Comparison of ENCODE assay signal across 28 mouse cellular contexts in genomic region chr6:85364439-85364838, GRCm38 (mm10). TPM values are rescaled to one million over a fixed set of nuclear protein-coding genes. Genes with fewer than 3 reads are reported as not detected.
DNase-seq lines count a peak whose midpoint lies in the region; ATAC-seq and TF ChIP-seq lines count a peak whose summit lies in the region.
"Had no signal": no experiment of that assay in that cellular context is flagged by ENCODE, and none has a peak within 500 bp of the region (broad histone marks: within the 10 kb centered on the region; RNA-seq: fewer than 3 reads in every experiment).

No protein-coding gene starts in this region.

- H3K9me3 ChIP-seq in heart, embryonic 14.5 days (ENCODE audit: control insufficient read depth, low read length), result no peaks in the 10 kb centered on the region
- H3K9me3 ChIP-seq in intestine, postnatal 0 days (ENCODE audit: control insufficient read depth), result no peaks in the 10 kb centered on the region
- no peaks in the 10 kb centered on the region for H3K9me3 ChIP-seq in intestine, embryonic 15.5 days
- H3K9me3 ChIP-seq: embryonic facial prominence, embryonic 15.5 days; forebrain, embryonic 10.5 days; hindbrain, embryonic 12.5 days had no signal

- H3K27ac ChIP-seq in heart, adult 2 months, result peak overlapping the region; percentile 34
- peak overlapping the region; percentile 96 to 97 for H3K27ac ChIP-seq in heart, embryonic 14.5 days (replicated peaks in 1 of 2; ENCODE audit: control insufficient read depth in 1 of 2, insufficient read depth in 1 of 2, low read depth in 2 of 2, low read length in 2 of 2)
- 0 out of 2 replicates have a peak overlapping the region, but pooled peaks have one; percentile 28 for H3K27ac ChIP-seq in intestine, postnatal 0 days (ENCODE audit: low read depth, low read length)
- no peak overlapping the region for H3K27ac ChIP-seq in intestine, embryonic 15.5 days
- H3K27ac ChIP-seq: embryonic facial prominence, embryonic 15.5 days; forebrain, embryonic 10.5 days; hindbrain, embryonic 12.5 days had no signal

- ATAC-seq in heart, embryonic 14.5 days (ENCODE audit: insufficient number of reproducible peaks, insufficient read depth, low FRiP score, low read depth), result no peak
- no peak for ATAC-seq in intestine, postnatal 0 days
- no peak for ATAC-seq in intestine, embryonic 15.5 days
- ATAC-seq: forebrain, embryonic 14.5 days; hindbrain, embryonic 16.5 days; inflammation-experienced regulatory T-cells, adult 6 months had no signal

- intact Hi-C loops in heart, adult 2 months (cut with DNase I), result no loop called here
- intact Hi-C loops in heart, postnatal 36 days (cut with DNase I), result no loop called here

- peaks cover 50% of the 10 kb centered on the region for H3K4me1 ChIP-seq in heart, adult 2 months (ENCODE audit: control insufficient read depth, insufficient read depth, low read length)
- H3K4me1 ChIP-seq in heart, embryonic 14.5 days (ENCODE audit: control insufficient read depth in 2 of 2, insufficient read depth in 2 of 2, low read length in 2 of 2), result peaks cover 61 to 85% of the 10 kb centered on the region in 2 experiments
- H3K4me1 ChIP-seq in intestine, postnatal 0 days (replicated peaks; ENCODE audit: control insufficient read depth, insufficient read depth, low read length), result peaks cover 18% of the 10 kb centered on the region
- H3K4me1 ChIP-seq in intestine, embryonic 15.5 days (replicated peaks), result peaks cover 26% of the 10 kb centered on the region

- peaks cover 29% of the 10 kb centered on the region for H3K36me3 ChIP-seq in heart, adult 2 months (ENCODE audit: control insufficient read depth, insufficient read depth, low read length)
- peaks cover 21% of the 10 kb centered on the region; the same call in 1 of the 2 replicates for H3K36me3 ChIP-seq in heart, embryonic 14.5 days (ENCODE audit: control insufficient read depth, insufficient read depth, low read length)
- no peaks in the 10 kb centered on the region; the same call in 1 of the 2 replicates for H3K36me3 ChIP-seq in intestine, postnatal 0 days (ENCODE audit: control insufficient read depth, insufficient read depth)
- no peaks in the 10 kb centered on the region for H3K36me3 ChIP-seq in intestine, embryonic 15.5 days
- H3K36me3 ChIP-seq: embryonic facial prominence, embryonic 15.5 days; forebrain, embryonic 10.5 days; hindbrain, embryonic 12.5 days had no signal

- WGBS in heart, adult 2 months, result 58% methylated on average over 5 of the region's 5 CpGs
- 65% methylated on average over 5 of the region's 5 CpGs for WGBS in heart, embryonic 14.5 days
- 39% methylated on average over 5 of the region's 5 CpGs for WGBS in intestine, postnatal 0 days
- 58% methylated on average over 5 of the region's 5 CpGs for WGBS in intestine, embryonic 15.5 days

- DNase-seq in heart, adult 2 months, result no peak
- no peak for DNase-seq in heart, postnatal 4 days
- no peak for DNase-seq in heart, postnatal 36 days
- no peak for DNase-seq in urinary bladder, adult 18-20 months (ENCODE audit: low spot score in 2 of 2)
- DNase-seq: cerebellum, adult 11 months; cerebellum, adult 8-10 months; cerebellum, postnatal 14 days; embryo, embryonic 11 days; gastrocnemius, postnatal 36 days; heart, postnatal 14 days had no signal

- peaks cover 2% of the 10 kb centered on the region for H3K79me2 ChIP-seq in heart, adult 2 months (replicated peaks; ENCODE audit: control insufficient read depth, insufficient read depth, low read length)

- no peak for TF ChIP-seq POLR2A in heart, adult 2 months (IDR thresholded peaks at IDR 0.05; ENCODE audit: insufficient read depth, low read depth, low read length)

- 0 out of 2 replicates have a peak overlapping the region, but pooled peaks have one; percentile 3 for H3K4me2 ChIP-seq in heart, embryonic 14.5 days (ENCODE audit: low read length)
- H3K4me2 ChIP-seq in intestine, postnatal 0 days (replicated peaks; ENCODE audit: low read depth), result no peak overlapping the region
- no peak overlapping the region for H3K4me2 ChIP-seq in intestine, embryonic 15.5 days (replicated peaks)
- H3K4me2 ChIP-seq: embryonic facial prominence, embryonic 15.5 days; hindbrain, embryonic 12.5 days had no signal

- no peak for TF ChIP-seq EP300 in heart, adult 2 months (IDR thresholded peaks at IDR 0.05; ENCODE audit: insufficient read depth, low read depth, low read length)

- H3K9ac ChIP-seq in heart, adult 2 months (ENCODE audit: low read depth, low read length), result no peak overlapping the region
- H3K9ac ChIP-seq in heart, embryonic 14.5 days (ENCODE audit: low read length), result 0 out of 2 replicates have a peak overlapping the region, but pooled peaks have one; percentile 1
- no peak overlapping the region for H3K9ac ChIP-seq in intestine, postnatal 0 days (ENCODE audit: low read depth, low read length)
- no peak overlapping the region for H3K9ac ChIP-seq in intestine, embryonic 15.5 days
- H3K9ac ChIP-seq: embryonic facial prominence, embryonic 15.5 days; hindbrain, embryonic 12.5 days had no signal

- TF ChIP-seq CTCF in heart, adult 2 months (IDR thresholded peaks at IDR 0.05), result no peak
- no peak for TF ChIP-seq CTCF in intestine, postnatal 0 days (IDR thresholded peaks at IDR 0.05; ENCODE audit: low read depth)

- H3K27me3 ChIP-seq in heart, adult 2 months (ENCODE audit: control insufficient read depth, insufficient read depth, low read length), result no peaks in the 10 kb centered on the region
- no peaks in the 10 kb centered on the region for H3K27me3 ChIP-seq in heart, embryonic 14.5 days (ENCODE audit: control insufficient read depth, insufficient read depth, low read length)
- H3K27me3 ChIP-seq in intestine, postnatal 0 days (replicated peaks; ENCODE audit: control insufficient read depth, insufficient read depth, low read length), result no peaks in the 10 kb centered on the region
- no peaks in the 10 kb centered on the region for H3K27me3 ChIP-seq in intestine, embryonic 15.5 days (replicated peaks)
- H3K27me3 ChIP-seq: embryonic facial prominence, embryonic 15.5 days; hindbrain, embryonic 12.5 days had no signal

- H3K4me3 ChIP-seq in heart, adult 2 months, result no peak overlapping the region
- H3K4me3 ChIP-seq in heart, embryonic 14.5 days (ENCODE audit: control insufficient read depth in 1 of 2, insufficient read depth in 1 of 2, low read depth in 1 of 2, low read length in 2 of 2), result no peak overlapping the region
- no peak overlapping the region for H3K4me3 ChIP-seq in intestine, postnatal 0 days (ENCODE audit: low read depth, low read length)
- no peak overlapping the region for H3K4me3 ChIP-seq in intestine, embryonic 15.5 days (replicated peaks)
- H3K4me3 ChIP-seq: embryonic facial prominence, embryonic 15.5 days; erythroblast, embryonic 14.5 days; forebrain, embryonic 10.5 days; hindbrain, embryonic 12.5 days had no signal

RNA-seq across cellular contexts. Expression of gene Rab11fip5, which starts 10.0 kb away (rescaled TPM):
- total RNA-seq in heart, adult 2 months (2021), result 10 to 100 TPM; 59.3 to 73.9 TPM
- 41.6 and 55.0 TPM in 2 replicates for polyA plus RNA-seq in heart, adult 2 months (2012; rRNA removed)
- 10 to 100 TPM; 74.7 to 79.8 TPM for total RNA-seq in heart, postnatal 4 days (2021)
- 36.5 and 42.2 TPM in 2 replicates for polyA plus RNA-seq in heart, embryonic 14.5 days (2014; fragmentation: Nextera tagmentation; extraction: Ambion mirVana)
- 10 to 100 TPM; 65.0 to 67.0 TPM for total RNA-seq in heart, postnatal 36 days (2021)
- polyA plus RNA-seq in intestine, postnatal 0 days (2015; fragmentation: Nextera tagmentation; extraction: Ambion mirVana), result 30.5 and 35.8 TPM in 2 replicates
- polyA plus RNA-seq in intestine, embryonic 15.5 days (2015; fragmentation: Nextera tagmentation; extraction: Ambion mirVana), result 12.0 and 14.7 TPM in 2 replicates

RNA-seq across cellular contexts. Expression of gene Sfxn5, which starts 31.2 kb away (rescaled TPM):
- 1 to 10 TPM; 4.2 to 5.3 TPM for total RNA-seq in heart, adult 2 months (2021)
- polyA plus RNA-seq in heart, adult 2 months (2012; rRNA removed), result 4.9 and 5.9 TPM in 2 replicates
- 1 to 10 TPM; 3.0 to 3.6 TPM for total RNA-seq in heart, postnatal 4 days (2021)
- 2.7 and 3.1 TPM in 2 replicates for polyA plus RNA-seq in heart, embryonic 14.5 days (2014; fragmentation: Nextera tagmentation; extraction: Ambion mirVana)
- 1 to 10 TPM; 3.4 to 4.1 TPM for total RNA-seq in heart, postnatal 36 days (2021)
- polyA plus RNA-seq in intestine, postnatal 0 days (2015; fragmentation: Nextera tagmentation; extraction: Ambion mirVana), result 3.2 and 3.4 TPM in 2 replicates
- polyA plus RNA-seq in intestine, embryonic 15.5 days (2015; fragmentation: Nextera tagmentation; extraction: Ambion mirVana), result 6.7 and 7.7 TPM in 2 replicates

RNA-seq across cellular contexts. Expression of gene Noto, which starts 59.2 kb away (rescaled TPM):
- not detected for total RNA-seq in heart, adult 2 months (2021)
- not detected in 2 replicates for polyA plus RNA-seq in heart, adult 2 months (2012; rRNA removed)
- not detected for total RNA-seq in heart, postnatal 4 days (2021)
- not detected in 2 replicates for polyA plus RNA-seq in heart, embryonic 14.5 days (2014; fragmentation: Nextera tagmentation; extraction: Ambion mirVana)
- not detected for total RNA-seq in heart, postnatal 36 days (2021)
- not detected in 2 replicates for polyA plus RNA-seq in intestine, postnatal 0 days (2015; fragmentation: Nextera tagmentation; extraction: Ambion mirVana)
- not detected in 2 replicates for polyA plus RNA-seq in intestine, embryonic 15.5 days (2015; fragmentation: Nextera tagmentation; extraction: Ambion mirVana)
- total RNA-seq: adrenal gland, postnatal 10 days; adrenal gland, postnatal 4 days; common myeloid progenitor, adult 5-6 weeks; gastrocnemius, adult 8-10 months; gastrocnemius, postnatal 36 days; heart, postnatal 14 days; MEL had no signal
- polyA plus RNA-seq: brain, embryonic 14.5 days; C2C12; embryonic facial prominence, embryonic 11.5 days; embryonic facial prominence, embryonic 15.5 days; erythroblast, embryonic 14.5 days; forebrain, embryonic 10.5 days; forebrain, embryonic 14.5 days; hindbrain, embryonic 12.5 days; hindbrain, embryonic 16.5 days had no signal
